Mouse (Mus musculus) lung, embryonic 15.5 days (tissue): Measurements from ENCODE around the gene Slc2a5. TPM values are rescaled to one million over a fixed set of nuclear protein-coding genes. Genes with fewer than 3 reads are reported as not detected.

ENCODE experiments used
- ATAC-seq: fragments of 200-750 bp; cut with Nextera tagmentation; 2 replicates; pipeline ENCODE4 v1.8.0; 2017; ENCODE audit warnings: moderate number of reproducible peaks, borderline replicate concordance; ENCODE audit not compliant: low FRiP score, low TSS enrichment; ENCODE audit errors: extremely low read depth
- H3K27ac ChIP-seq: fragments of 300-500 bp; sonication (generic); 2 replicates; pipeline ENCODE4 v1.5.1; 2015; ENCODE audit warnings: moderate library complexity, mild to moderate bottlenecking, inconsistent platforms
- H3K27me3 ChIP-seq: fragments of 300-500 bp; sonication (generic); 2 replicates; pipeline ENCODE4 v1.6.1; 2015; ENCODE audit warnings: inconsistent platforms
- H3K36me3 ChIP-seq: fragments of 300-500 bp; sonication (generic); 2 replicates; pipeline ENCODE4 v1.6.1; 2015; ENCODE audit warnings: inconsistent platforms
- H3K4me1 ChIP-seq: fragments of 300-500 bp; sonication (generic); 2 replicates; pipeline ENCODE4 v1.6.1; 2015; ENCODE audit warnings: inconsistent platforms
- H3K4me2 ChIP-seq: fragments of 300-500 bp; sonication (generic); 2 replicates; pipeline ENCODE4 v1.6.1; 2015; ENCODE audit warnings: inconsistent platforms, mild to moderate bottlenecking, moderate library complexity
- H3K4me3 ChIP-seq: fragments of 300-500 bp; sonication (generic); 2 replicates; pipeline ENCODE4 v1.5.1; 2015; ENCODE audit warnings: mild to moderate bottlenecking, inconsistent platforms
- H3K9ac ChIP-seq: fragments of 300-500 bp; sonication (generic); 2 replicates; pipeline ENCODE4 v1.6.1; 2015; ENCODE audit warnings: inconsistent platforms
- H3K9me3 ChIP-seq: fragments of 300-500 bp; sonication (generic); 2 replicates; pipeline ENCODE4 v1.6.1; 2016; ENCODE audit warnings: inconsistent platforms
- WGBS: fragments of 180-500 bp; shearing (Covaris S2); methylation state at CpG from one replicate; pipeline ENCODE4 v1.1.7; 2015; 5-methylcytosine and 5-hydroxymethylcytosine counted together
- polyA plus RNA-seq: library from polyadenylated mRNA; unstranded; fragments of >200 nt; fragmentation: Nextera tagmentation; extraction: Ambion mirVana; gene quantifications from 2 replicates; pipeline ENCODE4 v1.2.1, GENCODE M21; 2015

Gene Slc2a5
- polyA plus RNA-seq: 0.54 and 0.65 TPM in 2 replicates

DNA sequence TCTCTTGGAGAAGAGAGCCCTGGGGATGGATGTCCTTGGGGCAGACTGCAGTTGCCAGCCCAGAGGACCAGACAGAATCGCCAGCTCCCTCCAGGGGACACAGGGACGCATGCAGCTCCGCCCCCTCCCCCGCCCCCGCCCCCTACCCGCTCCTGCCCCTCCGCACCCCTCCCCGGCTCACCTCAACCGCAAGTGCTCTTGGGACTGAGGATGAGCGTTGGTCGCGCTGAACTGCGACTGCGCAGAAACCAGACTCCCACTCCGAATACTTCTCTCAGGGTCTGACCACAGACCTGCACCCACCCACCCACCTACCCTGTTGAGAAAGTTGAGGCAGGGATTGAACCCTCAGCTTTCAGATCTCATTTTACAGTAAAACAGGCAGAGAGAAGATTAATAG lies at the start of gene Slc2a5:
Slc2a5 (plus strand) TSS at position 229 of the 400 bp plus-strand sequence.
- Histone ChIP-seq H3K9me3 (no peaks in the 10 kb centered on the region), H3K9ac (no peak within 1 kb of the TSS), H3K4me2 (peak within 1 kb of the TSS; percentile 34), H3K27ac (no peak within 1 kb of the TSS), H3K4me3 (no peak within 1 kb of the TSS), H3K36me3 (no peaks in the 10 kb centered on the region), H3K4me1 (peaks cover 21% of the 10 kb centered on the region), H3K27me3 (no peaks in the 10 kb centered on the region)
- ATAC-seq: no peak
- 9% methylated on average over 15 of the region's 15 CpGs for WGBS

- peak; percentile 37; the same call in 1 of the 2 replicates for ATAC-seq
- H3K4me1 ChIP-seq: peaks cover 4% of the 10 kb centered on the region; the same call in 1 of the 2 replicates
Measured at GRCm38 (mm10) chr4:150070136-150070535, 48.9 kb upstream of the Slc2a5 start.

DNA sequence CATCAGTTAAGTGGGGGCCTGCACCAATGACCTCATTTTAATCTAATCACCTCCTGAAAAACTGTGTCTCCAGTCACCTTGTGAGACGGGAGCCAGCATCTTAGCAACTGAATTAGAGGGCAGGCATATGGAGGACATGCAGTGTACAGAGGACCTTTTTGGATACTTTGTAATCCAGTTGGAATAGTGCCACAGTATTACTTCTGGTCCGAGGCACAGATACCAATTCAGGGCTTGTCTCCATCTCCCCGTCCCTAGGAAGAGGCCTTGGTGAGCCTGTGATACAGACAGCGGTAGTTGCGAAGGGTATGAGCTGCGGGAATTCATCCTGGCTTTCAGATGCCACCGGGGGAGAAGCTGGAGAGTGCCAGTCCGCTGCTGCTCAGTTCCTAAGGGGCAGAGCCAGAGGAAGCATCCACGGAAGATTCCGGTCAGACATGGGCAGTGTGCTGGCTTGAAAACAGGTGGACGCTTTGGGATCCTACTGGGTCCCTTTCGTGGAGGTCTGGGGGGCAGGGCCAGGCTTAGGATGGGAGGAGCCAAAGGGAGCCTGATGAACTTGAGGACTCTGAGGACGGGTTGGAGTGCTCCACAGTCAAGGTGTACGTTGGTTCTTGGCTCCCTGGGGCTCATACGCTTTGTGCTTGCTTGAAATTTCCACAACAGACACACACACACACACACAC lies 46.5 kb upstream of the Slc2a5 start:
- no peaks in the 10 kb centered on the region for H3K27me3 ChIP-seq
- H3K4me3 ChIP-seq: no peak overlapping the region
- 54% methylated on average over 15 of the region's 15 CpGs for WGBS
- ATAC-seq: no peak
- peaks cover 9% of the 10 kb centered on the region; the same call in 1 of the 2 replicates for H3K4me1 ChIP-seq
- no peak overlapping the region for H3K9ac ChIP-seq
- 0 out of 2 replicates have a peak, but pooled peaks cover 2% of the 10 kb centered on the region for H3K36me3 ChIP-seq
- no peak overlapping the region for H3K4me2 ChIP-seq
- H3K27ac ChIP-seq: no peak overlapping the region
- no peaks in the 10 kb centered on the region for H3K9me3 ChIP-seq

More at GRCm38 (mm10) chr4:150070136-150070535, 48.9 kb upstream of the Slc2a5 start:
- Histone ChIP-seq H3K4me3 (no peak overlapping the region), H3K9ac (no peak overlapping the region), H3K36me3 (0 out of 2 replicates have a peak, but pooled peaks cover 4% of the 10 kb centered on the region), H3K4me2 (no peak overlapping the region), H3K27me3 (no peaks in the 10 kb centered on the region), H3K9me3 (no peaks in the 10 kb centered on the region), H3K27ac (peak overlapping the region; percentile 62)
- WGBS: 18% methylated on average over 8 of the region's 8 CpGs

DNA sequence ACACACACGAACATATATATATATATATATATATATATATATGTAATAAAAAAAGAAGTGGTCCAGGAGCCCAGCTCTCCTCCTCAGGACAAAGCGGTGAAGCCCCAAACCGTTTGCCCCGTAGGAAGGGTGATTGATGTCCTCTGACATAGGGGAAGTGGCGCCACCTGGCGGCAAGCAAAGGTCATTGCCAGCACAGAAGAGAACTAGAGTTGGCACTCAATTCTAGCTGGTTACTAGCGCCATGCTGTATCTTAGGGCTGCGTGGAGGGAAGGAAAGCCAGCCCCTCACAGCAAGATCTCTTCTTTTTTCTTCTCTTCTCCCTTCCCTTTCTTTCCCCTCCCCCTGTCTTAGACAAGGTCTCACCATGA lies 46.0 kb upstream of the Slc2a5 start:
- no peak overlapping the region for H3K27ac ChIP-seq
- WGBS: 20% methylated on average over 8 of the region's 8 CpGs
- H3K9me3 ChIP-seq: no peaks in the 10 kb centered on the region
- H3K9ac ChIP-seq: no peak overlapping the region
- H3K4me1 ChIP-seq: peaks cover 9% of the 10 kb centered on the region; the same call in 1 of the 2 replicates
- no peak overlapping the region for H3K4me2 ChIP-seq
- ATAC-seq: no peak
- no peak overlapping the region for H3K4me3 ChIP-seq
- H3K27me3 ChIP-seq: no peaks in the 10 kb centered on the region
- 0 out of 2 replicates have a peak, but pooled peaks cover 2% of the 10 kb centered on the region for H3K36me3 ChIP-seq

DNA sequence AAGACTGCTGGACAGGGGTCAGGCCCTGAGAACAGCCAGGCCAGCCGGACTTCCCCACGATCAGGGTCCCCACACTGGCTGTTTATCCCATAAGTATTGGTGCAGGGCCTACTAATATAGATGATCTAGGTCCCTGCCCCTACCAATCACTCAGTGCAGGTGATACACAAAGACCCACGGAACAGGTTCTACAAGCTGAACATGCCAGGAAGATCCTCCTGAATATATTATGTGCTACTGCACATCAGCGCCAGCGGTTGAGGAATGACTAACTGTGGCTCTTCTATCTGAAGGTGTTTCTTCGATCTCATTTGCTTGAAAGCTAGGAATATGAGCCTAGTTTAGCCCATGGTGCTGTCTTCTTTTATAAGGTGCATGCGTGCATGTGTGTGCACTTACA lies 43.7 kb upstream of the Slc2a5 start:
- no peaks in the 10 kb centered on the region for H3K9me3 ChIP-seq
- 71% methylated on average over 7 of the region's 7 CpGs for WGBS
- no peak for ATAC-seq

GRCm38 (mm10) chr4:150076147-150076546 lies 42.9 kb upstream of the Slc2a5 start:
- ATAC-seq: peak; percentile 43; the same call in 1 of the 2 replicates
- H3K36me3 ChIP-seq: no peaks in the 10 kb centered on the region
- 31% methylated on average over 18 of the region's 18 CpGs for WGBS
- no peaks in the 10 kb centered on the region for H3K9me3 ChIP-seq
- H3K9ac ChIP-seq: no peak overlapping the region
- H3K27ac ChIP-seq: peak overlapping the region; percentile 61
- H3K27me3 ChIP-seq: no peaks in the 10 kb centered on the region
- H3K4me3 ChIP-seq: no peak overlapping the region
- H3K4me1 ChIP-seq: peaks cover 17% of the 10 kb centered on the region
- H3K4me2 ChIP-seq: no peak overlapping the region

More for the DNA sequence above, 43.7 kb upstream of the Slc2a5 start:
- H3K27me3 ChIP-seq: no peaks in the 10 kb centered on the region
- H3K4me2 ChIP-seq: no peak overlapping the region
- no peaks in the 10 kb centered on the region for H3K36me3 ChIP-seq
- H3K9ac ChIP-seq: no peak overlapping the region
- H3K27ac ChIP-seq: peak overlapping the region; percentile 61
- no peak overlapping the region for H3K4me3 ChIP-seq
- peaks cover 17% of the 10 kb centered on the region for H3K4me1 ChIP-seq

DNA sequence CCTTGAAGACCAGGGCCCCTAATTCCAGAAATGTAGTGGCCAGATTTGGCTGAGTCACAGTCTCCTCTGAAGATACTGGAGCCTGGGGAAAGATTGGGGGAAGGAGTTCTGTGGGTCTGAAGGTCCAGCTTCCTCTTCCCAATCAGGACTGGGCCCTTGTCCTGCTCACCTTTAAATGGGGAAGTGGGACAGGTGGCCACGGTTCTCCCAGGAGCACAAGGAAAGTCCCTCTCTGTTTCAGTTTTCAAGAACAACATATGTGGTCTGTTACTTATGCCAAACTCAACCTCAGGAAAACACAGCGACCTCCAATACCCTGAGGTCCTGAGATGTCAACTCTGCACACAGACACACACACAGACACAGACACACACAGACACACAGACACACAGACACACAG lies 40.4 kb upstream of the Slc2a5 start:
- Histone ChIP-seq H3K4me2 (no peak overlapping the region), H3K27me3 (no peaks in the 10 kb centered on the region), H3K36me3 (no peaks in the 10 kb centered on the region), H3K9ac (no peak overlapping the region), H3K27ac (peak overlapping the region; percentile 95), H3K4me1 (peaks cover 17% of the 10 kb centered on the region), H3K4me3 (no peak overlapping the region), H3K9me3 (no peaks in the 10 kb centered on the region)
- 63% methylated on average over 2 of the region's 2 CpGs for WGBS
- ATAC-seq: no peak

DNA sequence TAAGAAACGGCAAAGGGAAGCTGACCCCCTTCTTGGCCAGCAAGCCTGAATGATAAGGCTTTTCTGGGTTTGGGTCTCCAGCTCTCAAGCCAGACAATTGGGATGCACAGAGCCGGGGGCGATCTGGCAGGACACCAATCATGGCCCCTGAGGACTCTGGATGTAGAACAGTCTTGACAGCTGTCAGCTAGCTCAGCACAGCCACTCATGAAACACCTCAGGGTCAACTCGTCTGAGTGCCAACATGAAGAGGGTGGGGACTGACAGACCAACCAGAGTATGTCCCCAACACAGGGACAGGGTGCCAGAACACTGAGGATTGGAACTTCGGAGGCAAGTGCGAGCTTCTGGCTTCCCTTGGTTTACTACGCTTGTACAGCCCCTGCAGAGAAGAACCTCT lies 39.8 kb upstream of the Slc2a5 start:
- WGBS: 42% methylated on average over 7 of the region's 7 CpGs
- peak overlapping the region; percentile 95 for H3K27ac ChIP-seq
- no peak overlapping the region for H3K4me3 ChIP-seq
- no peaks in the 10 kb centered on the region for H3K9me3 ChIP-seq
- peak; percentile 71 for ATAC-seq
- H3K9ac ChIP-seq: no peak overlapping the region
- peaks cover 17% of the 10 kb centered on the region for H3K4me1 ChIP-seq
- no peaks in the 10 kb centered on the region for H3K36me3 ChIP-seq
- no peak overlapping the region for H3K4me2 ChIP-seq
- no peaks in the 10 kb centered on the region for H3K27me3 ChIP-seq

- H3K36me3 ChIP-seq: no peaks in the 10 kb centered on the region
- no peaks in the 10 kb centered on the region for H3K27me3 ChIP-seq
- ATAC-seq: peak; percentile 70
- no peak overlapping the region for H3K4me2 ChIP-seq
- H3K4me3 ChIP-seq: no peak overlapping the region
- no peaks in the 10 kb centered on the region for H3K9me3 ChIP-seq
- peaks cover 17% of the 10 kb centered on the region for H3K4me1 ChIP-seq
- H3K27ac ChIP-seq: peak overlapping the region; percentile 95
- WGBS: 42% methylated on average over 11 of the region's 11 CpGs
- no peak overlapping the region for H3K9ac ChIP-seq
Measured at GRCm38 (mm10) chr4:150080330-150080967, 38.6 kb upstream of the Slc2a5 start.

GRCm38 (mm10) chr4:150085366-150085765 lies 33.7 kb upstream of the Slc2a5 start:
- no peak overlapping the region for H3K4me3 ChIP-seq
- ATAC-seq: no peak
- H3K4me1 ChIP-seq: peaks cover 34% of the 10 kb centered on the region
- H3K4me2 ChIP-seq: no peak overlapping the region
- no peaks in the 10 kb centered on the region for H3K27me3 ChIP-seq
- 75% methylated on average over 4 of the region's 4 CpGs for WGBS
- H3K27ac ChIP-seq: no peak overlapping the region
- no peak overlapping the region for H3K9ac ChIP-seq
- no peaks in the 10 kb centered on the region for H3K36me3 ChIP-seq
- H3K9me3 ChIP-seq: no peaks in the 10 kb centered on the region

- Histone ChIP-seq H3K4me3 (peak overlapping the region; percentile 75), H3K27ac (peak overlapping the region; percentile 77), H3K27me3 (no peaks in the 10 kb centered on the region), H3K4me1 (peaks cover 34% of the 10 kb centered on the region), H3K9me3 (no peaks in the 10 kb centered on the region), H3K4me2 (peak overlapping the region; percentile 99), H3K36me3 (no peaks in the 10 kb centered on the region), H3K9ac (0 out of 2 replicates have a peak overlapping the region, but pooled peaks have one; percentile 10)
- no peak for ATAC-seq
- WGBS: 2% methylated on average over 7 of the region's 7 CpGs
Measured at GRCm38 (mm10) chr4:150086841-150087160, 32.3 kb upstream of the Slc2a5 start.
